Mouse (Mus musculus) hindbrain, embryonic 10.5 days (tissue): ENCODE measurements around the gene Pik3r5. TPM values are rescaled to one million over a fixed set of nuclear protein-coding genes. Genes with fewer than 3 reads are reported as not detected.

Experiments used
- DNase-seq: peaks from one replicate; pipeline ENCODE4 v3.0.0-alpha.2; 2017; ENCODE audit warnings: low spot score
- H3K27ac ChIP-seq: fragments of 300-500 bp; sonication (generic); 2 replicates; pipeline ENCODE4 v1.5.1; 2016; ENCODE audit warnings: mild to moderate bottlenecking, moderate library complexity
- H3K27me3 ChIP-seq: fragments of 300-500 bp; sonication (generic); 2 replicates; pipeline ENCODE4 v1.6.1; 2016; ENCODE audit warnings: mild to moderate bottlenecking; ENCODE audit not compliant: poor library complexity, insufficient read depth, severe bottlenecking
- H3K36me3 ChIP-seq: fragments of 300-500 bp; sonication (generic); 2 replicates; pipeline ENCODE4 v1.6.1; 2016; ENCODE audit warnings: mild to moderate bottlenecking, moderate library complexity
- H3K4me1 ChIP-seq: fragments of 300-500 bp; sonication (generic); replicated peaks from 2 replicates; pipeline ENCODE4 v1.6.1; 2016; ENCODE audit warnings: mild to moderate bottlenecking
- H3K4me3 ChIP-seq: fragments of 300-500 bp; sonication (generic); 2 replicates; pipeline ENCODE4 v1.5.1; 2016; ENCODE audit warnings: mild to moderate bottlenecking, moderate library complexity
- H3K9me3 ChIP-seq: fragments of 300-500 bp; sonication (generic); 2 replicates; pipeline ENCODE4 v1.6.1; 2016; ENCODE audit warnings: mild to moderate bottlenecking, moderate library complexity
- WGBS: fragments of 180-500 bp; shearing (Covaris S2); methylation state at CpG from one replicate; pipeline ENCODE4 v1.1.7; 2016; 5-methylcytosine and 5-hydroxymethylcytosine counted together
- polyA plus RNA-seq: library from polyadenylated mRNA; unstranded; fragments of >200 nt; fragmentation: Nextera tagmentation; extraction: Ambion mirVana; gene quantifications from 2 replicates; pipeline ENCODE4 v1.2.1, GENCODE M21; 2016

Pik3r5 gene
- polyA plus RNA-seq, 1 experiment from 2014 or later = 0.88 TPM

DNA sequence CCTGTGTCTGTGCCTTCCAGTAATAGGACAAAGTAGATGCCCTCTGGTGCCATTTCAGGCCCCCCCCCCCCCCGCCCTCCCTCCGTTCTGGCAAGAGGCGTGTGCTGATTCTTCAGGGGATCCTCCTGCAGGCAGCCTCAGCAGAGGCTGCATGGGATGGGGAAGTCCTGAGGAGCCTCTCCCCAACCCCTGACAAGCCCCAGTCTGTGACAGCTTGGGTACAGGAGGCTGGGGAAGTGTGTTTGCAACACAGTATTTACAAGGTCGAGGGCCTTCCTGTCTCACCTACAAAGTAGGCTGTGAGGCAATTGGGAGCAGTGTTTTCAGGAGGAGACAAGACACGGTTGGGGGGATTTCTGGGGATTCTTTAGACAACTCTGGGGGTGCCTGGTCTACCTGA lies 9.0 kb downstream of the Pik3r5 start:
- 73% methylated on average over 5 of the region's 5 CpGs for WGBS
- Histone ChIP-seq H3K27ac (no peak overlapping the region), H3K9me3 (no peaks in the 10 kb centered on the region), H3K4me1 (no peaks in the 10 kb centered on the region), H3K4me3 (no peak overlapping the region), H3K27me3 (no peaks in the 10 kb centered on the region), H3K36me3 (no peaks in the 10 kb centered on the region)
- no peak for DNase-seq

DNA sequence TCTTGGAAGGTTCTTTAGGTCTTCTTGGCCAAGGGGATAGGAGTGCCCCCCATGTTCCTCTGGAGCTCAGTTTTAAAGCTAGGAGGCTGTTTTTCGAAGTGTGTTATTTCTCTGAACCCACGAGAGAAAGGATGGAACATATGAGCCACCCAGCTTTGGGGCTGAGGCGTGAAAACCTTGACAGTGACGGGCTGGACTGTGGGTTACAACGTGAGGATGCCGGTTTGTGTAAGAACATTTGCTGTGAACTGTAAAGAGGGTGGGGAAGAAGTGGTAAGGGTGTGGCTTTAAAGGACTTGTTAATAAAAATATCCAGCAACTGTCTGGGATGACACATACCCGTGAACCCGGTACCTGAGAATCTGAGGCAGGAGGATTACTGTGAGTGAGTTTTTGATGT lies 10.4 kb downstream of the Pik3r5 start:
- Histone ChIP-seq H3K27me3 (no peaks in the 10 kb centered on the region), H3K36me3 (no peaks in the 10 kb centered on the region), H3K27ac (no peak overlapping the region), H3K4me3 (no peak overlapping the region), H3K4me1 (no peaks in the 10 kb centered on the region), H3K9me3 (no peaks in the 10 kb centered on the region)
- WGBS = 91% methylated on average over 8 of the region's 8 CpGs
- no peak for DNase-seq

DNA sequence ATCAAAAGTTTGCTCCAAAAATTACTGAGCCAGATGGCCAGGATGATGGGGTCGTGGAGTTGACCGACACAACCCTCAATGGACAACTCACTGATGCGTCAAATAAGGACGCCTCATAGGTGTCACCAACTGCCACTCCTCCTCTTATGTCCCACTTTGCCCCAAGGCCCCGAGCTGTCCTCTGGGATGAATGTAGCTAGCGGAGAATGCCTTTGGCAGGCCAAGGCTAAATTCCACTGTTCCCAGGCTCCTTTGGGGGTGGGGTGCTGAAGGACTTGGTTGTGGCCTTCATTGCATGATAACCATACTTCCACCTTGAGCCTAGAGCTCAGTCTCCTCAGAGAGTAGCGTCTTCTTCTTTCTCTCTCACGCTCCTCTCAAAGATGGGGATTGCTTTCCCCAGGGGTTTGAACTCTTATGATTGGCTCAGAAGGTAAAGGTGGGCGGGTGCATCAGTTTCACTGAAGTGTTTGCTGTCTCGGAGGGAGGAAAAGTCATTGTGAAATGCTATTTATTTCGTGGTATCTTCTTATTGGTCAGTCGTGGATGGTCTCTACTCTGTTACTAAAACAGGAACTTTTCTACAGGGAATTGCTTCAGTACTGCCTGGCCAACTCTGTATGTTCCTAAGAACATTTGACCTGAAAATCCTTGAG lies 11.2 kb downstream of the Pik3r5 start:
- WGBS = 78% methylated on average over 12 of the region's 12 CpGs
- Histone ChIP-seq H3K36me3 (no peaks in the 10 kb centered on the region), H3K27me3 (no peaks in the 10 kb centered on the region), H3K9me3 (no peaks in the 10 kb centered on the region), H3K27ac (no peak overlapping the region), H3K4me3 (no peak overlapping the region), H3K4me1 (no peaks in the 10 kb centered on the region)
- no peak for DNase-seq

DNA sequence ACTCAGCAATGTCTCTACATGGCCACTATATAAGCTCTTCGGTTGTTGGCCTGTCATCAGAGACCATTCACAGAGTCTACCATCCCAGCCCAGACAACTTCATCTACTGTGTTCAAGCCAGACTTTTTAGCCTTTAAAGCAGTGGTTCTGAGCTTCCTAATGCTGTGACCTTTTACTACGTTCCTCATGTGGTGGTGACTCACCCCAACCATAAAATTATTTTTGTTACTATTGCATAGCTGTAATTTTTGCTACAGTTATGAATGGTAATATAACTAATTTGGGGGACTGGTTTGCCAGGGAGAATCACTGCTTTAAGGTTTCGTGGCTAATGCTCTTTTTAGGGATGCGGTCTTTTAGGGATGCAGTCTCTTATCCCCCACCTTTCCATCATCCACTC lies 14.0 kb downstream of the Pik3r5 start:
- H3K36me3 ChIP-seq = no peaks in the 10 kb centered on the region
- H3K4me3 ChIP-seq = no peak overlapping the region
- peaks cover 6% of the 10 kb centered on the region for H3K4me1 ChIP-seq
- WGBS = 92% methylated on average over 4 of the region's 4 CpGs
- H3K27me3 ChIP-seq = no peaks in the 10 kb centered on the region
- no peak overlapping the region for H3K27ac ChIP-seq
- no peaks in the 10 kb centered on the region for H3K9me3 ChIP-seq
- DNase-seq = no peak

DNA sequence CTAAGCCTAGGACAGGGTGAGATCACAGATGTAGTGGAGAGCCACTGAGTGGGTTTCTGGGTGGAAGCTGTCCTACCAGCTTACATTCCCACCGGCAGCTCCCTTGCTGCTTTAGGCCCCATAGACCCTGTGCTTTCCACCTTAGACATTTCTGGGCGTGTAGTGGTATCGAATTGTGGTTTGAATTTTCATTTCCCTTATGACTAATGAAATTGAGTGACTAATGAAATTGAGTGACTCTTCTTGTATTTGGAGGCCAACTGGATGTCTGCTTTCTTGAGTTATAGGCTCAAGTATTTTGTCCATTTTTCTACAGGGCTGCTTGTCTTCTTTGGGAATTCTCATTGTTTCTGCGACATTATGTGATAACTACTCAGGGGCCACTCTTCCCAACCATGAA lies 14.6 kb downstream of the Pik3r5 start:
- DNase-seq = no peak
- peaks cover 13% of the 10 kb centered on the region for H3K4me1 ChIP-seq
- H3K9me3 ChIP-seq = no peaks in the 10 kb centered on the region
- no peaks in the 10 kb centered on the region for H3K27me3 ChIP-seq
- no peak overlapping the region for H3K27ac ChIP-seq
- H3K4me3 ChIP-seq = no peak overlapping the region
- no peaks in the 10 kb centered on the region for H3K36me3 ChIP-seq
- WGBS = 94% methylated on average over 4 of the region's 4 CpGs

DNA sequence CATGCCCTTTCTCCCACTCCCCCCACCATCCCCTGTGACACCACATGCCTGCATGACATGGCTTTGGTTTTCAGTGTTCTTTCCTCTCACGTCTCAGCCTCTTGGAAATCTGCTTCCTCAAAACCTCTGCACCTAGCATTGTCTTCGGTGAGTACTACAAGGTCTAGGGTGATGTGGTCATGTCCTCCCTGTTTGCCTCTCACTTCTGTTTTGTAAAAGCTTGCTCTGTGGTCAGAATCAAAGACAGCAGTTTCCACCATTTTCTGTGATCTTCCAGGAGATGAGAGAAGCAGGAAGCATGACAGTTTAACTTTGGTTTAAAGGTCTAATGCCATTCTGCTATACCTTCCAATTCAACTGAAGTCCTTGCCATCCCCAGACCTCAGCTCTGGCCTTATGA lies 15.3 kb downstream of the Pik3r5 start:
- H3K27me3 ChIP-seq = no peaks in the 10 kb centered on the region
- no peak overlapping the region for H3K4me3 ChIP-seq
- H3K4me1 ChIP-seq = peaks cover 18% of the 10 kb centered on the region
- H3K9me3 ChIP-seq = no peaks in the 10 kb centered on the region
- DNase-seq = no peak
- 95% methylated on average over 2 of the region's 2 CpGs for WGBS
- no peaks in the 10 kb centered on the region for H3K36me3 ChIP-seq
- no peak overlapping the region for H3K27ac ChIP-seq

DNA sequence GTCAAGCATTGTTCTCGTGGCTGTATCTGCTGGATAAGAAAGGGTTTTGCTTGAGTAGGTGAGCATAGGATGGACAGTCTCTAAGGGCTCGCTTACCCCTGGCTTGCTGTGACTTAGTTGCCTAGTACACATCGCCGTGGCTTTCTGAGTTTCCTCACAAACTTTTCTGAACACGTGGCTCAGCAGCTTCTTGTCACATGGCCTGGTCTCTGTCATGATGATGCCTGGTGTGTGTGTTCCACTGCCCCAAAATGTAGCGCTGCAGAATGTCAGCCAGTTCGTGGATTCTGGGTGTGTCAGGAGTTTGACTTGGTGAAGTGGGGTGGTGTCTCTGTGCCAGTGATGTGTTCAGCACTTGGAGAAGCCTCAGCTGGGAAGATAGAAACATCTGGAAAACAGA lies 16.4 kb downstream of the Pik3r5 start:
- Histone ChIP-seq H3K36me3 (no peaks in the 10 kb centered on the region), H3K9me3 (no peaks in the 10 kb centered on the region), H3K4me3 (no peak overlapping the region), H3K27ac (no peak overlapping the region), H3K4me1 (peaks cover 18% of the 10 kb centered on the region), H3K27me3 (no peaks in the 10 kb centered on the region)
- WGBS = 89% methylated on average over 7 of the region's 7 CpGs
- DNase-seq = no peak

DNA sequence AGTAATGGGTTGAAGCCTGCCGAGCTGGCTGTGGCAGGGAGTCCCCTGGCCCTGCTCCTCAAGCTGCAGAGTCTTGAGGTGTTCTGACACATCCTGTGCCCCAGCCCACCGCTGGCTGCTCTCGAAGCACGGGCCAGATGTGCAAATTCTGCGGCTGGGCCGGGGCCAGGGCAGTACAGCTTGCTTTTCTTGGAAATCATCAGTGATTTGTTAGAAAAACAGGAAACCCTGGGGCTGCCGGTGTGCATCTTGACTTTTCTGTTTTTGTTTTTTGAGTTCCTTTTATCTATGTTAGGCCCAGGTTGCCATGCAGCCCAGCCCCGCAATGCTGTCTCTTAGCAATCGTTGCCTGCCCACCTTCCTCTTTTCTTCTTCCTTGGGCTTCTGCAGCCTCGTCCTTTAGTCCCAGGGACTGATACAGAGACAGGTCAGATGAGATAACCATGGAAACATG lies 19.4 kb downstream of the Pik3r5 start:
- Histone ChIP-seq H3K4me3 (no peak overlapping the region), H3K27me3 (no peaks in the 10 kb centered on the region), H3K27ac (0 out of 2 replicates have a peak overlapping the region, but pooled peaks have one; percentile 8), H3K36me3 (no peaks in the 10 kb centered on the region), H3K4me1 (peaks cover 18% of the 10 kb centered on the region), H3K9me3 (no peaks in the 10 kb centered on the region)
- no peak for DNase-seq
- WGBS = 62% methylated on average over 10 of the region's 10 CpGs

DNA sequence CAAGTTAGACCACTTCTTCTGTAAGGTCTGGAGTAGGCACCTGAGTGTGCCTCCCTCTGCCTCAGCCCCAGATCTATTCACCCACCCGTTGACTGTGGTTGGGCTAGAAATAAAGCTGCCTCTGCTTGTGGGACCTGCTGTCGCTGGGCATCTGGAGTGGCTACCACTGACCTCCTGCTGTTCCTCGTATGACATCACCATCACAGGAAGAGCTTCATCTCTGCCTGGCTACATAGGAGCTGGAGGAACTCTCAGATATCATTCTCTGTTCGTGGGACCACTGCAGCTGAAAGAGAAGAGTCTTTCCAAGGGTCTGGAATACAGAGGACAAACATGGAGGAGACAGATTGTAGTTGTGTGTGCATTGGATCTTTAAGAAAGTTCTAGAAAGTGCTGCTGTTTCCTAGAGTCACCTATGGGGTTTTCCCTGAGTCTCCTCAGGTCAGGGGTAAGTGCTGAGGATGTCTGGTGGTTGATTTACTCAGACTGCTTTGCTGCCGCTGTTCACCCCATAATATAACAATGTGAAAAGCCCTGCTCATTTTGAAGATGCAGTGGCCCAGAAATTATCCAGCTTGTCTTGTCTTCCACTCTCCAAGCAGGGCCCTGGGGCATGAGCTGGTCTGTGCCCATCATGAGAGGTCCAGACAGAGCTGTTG lies 20.0 kb downstream of the Pik3r5 start:
- DNase-seq = no peak
- WGBS = 78% methylated on average over 5 of the region's 5 CpGs

DNA sequence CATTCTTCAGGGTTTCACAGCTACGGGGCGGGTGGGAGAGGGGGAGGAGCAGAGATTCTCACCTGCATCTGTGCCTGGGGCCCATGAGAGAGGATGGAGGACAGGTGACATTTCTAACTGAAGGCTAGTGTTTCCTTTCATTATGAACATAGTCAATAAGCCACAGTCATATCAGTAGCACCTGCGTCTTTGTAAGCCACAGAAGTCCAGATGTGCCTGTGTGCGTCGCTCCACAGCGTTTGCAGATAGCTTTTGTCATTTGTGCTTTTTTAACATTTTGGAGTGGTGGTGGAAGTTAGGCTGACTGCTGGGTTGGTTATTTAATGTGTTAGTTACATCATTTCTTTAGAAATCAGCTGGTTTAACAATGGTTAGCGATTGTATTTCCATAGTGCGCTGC lies 20.8 kb downstream of the Pik3r5 start:
- H3K9me3 ChIP-seq = no peaks in the 10 kb centered on the region
- WGBS = 92% methylated on average over 8 of the region's 8 CpGs
- H3K4me1 ChIP-seq = peaks cover 18% of the 10 kb centered on the region
- H3K27ac ChIP-seq = no peak overlapping the region
- no peak for DNase-seq
- H3K4me3 ChIP-seq = no peak overlapping the region
- H3K27me3 ChIP-seq = no peaks in the 10 kb centered on the region
- no peaks in the 10 kb centered on the region for H3K36me3 ChIP-seq

More for the DNA sequence above, 20.0 kb downstream of the Pik3r5 start:
- Histone ChIP-seq H3K27ac (no peak overlapping the region), H3K4me3 (no peak overlapping the region), H3K9me3 (no peaks in the 10 kb centered on the region), H3K4me1 (peaks cover 18% of the 10 kb centered on the region), H3K27me3 (no peaks in the 10 kb centered on the region), H3K36me3 (no peaks in the 10 kb centered on the region)

DNA sequence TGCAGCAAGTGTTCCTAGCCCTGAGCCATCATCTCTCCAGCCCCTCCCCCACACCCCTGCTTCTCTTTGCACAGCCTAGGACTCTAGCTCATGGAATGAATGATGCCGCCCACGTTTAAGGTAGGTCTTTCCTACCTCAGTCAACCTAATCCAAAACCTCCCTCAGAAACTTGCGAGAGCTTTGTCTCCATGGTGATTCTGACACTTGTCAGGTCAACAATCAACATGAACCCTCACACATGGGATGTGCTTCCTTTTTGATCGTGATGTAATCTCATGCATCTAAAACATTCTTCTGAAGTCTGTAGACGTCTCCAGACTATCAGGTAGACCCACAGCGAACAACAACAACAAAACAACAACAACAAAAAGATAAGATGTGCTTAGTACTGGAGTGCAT lies 21.4 kb downstream of the Pik3r5 start:
- no peak for DNase-seq
- Histone ChIP-seq H3K27me3 (no peaks in the 10 kb centered on the region), H3K4me3 (no peak overlapping the region), H3K4me1 (peaks cover 18% of the 10 kb centered on the region), H3K9me3 (no peaks in the 10 kb centered on the region), H3K36me3 (no peaks in the 10 kb centered on the region), H3K27ac (no peak overlapping the region)
- 79% methylated on average over 6 of the region's 6 CpGs for WGBS

DNA sequence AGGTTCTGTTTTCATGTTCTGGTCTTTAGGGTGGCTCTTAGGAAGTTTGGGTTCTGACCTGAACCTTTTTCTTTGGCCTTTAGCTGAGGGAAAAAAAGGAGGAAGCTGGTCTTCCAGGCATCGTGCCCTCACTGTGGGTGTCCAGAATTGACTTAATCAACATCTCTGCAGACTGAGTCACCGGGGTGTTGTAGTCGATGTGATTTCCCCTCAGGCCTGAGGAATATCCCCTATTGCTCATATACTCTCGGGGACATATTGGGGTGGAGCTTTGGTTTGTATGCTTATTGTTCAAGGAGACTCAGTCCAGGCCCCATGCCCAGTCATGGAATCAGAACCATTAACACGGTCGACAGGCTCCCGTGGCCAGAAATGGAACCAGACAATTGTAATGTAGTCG lies 26.2 kb downstream of the Pik3r5 start:
- Histone ChIP-seq H3K4me1 (no peaks in the 10 kb centered on the region), H3K9me3 (no peaks in the 10 kb centered on the region), H3K36me3 (no peaks in the 10 kb centered on the region), H3K4me3 (no peak overlapping the region), H3K27me3 (no peaks in the 10 kb centered on the region), H3K27ac (no peak overlapping the region)
- no peak for DNase-seq
- WGBS = 77% methylated on average over 8 of the region's 8 CpGs

DNA sequence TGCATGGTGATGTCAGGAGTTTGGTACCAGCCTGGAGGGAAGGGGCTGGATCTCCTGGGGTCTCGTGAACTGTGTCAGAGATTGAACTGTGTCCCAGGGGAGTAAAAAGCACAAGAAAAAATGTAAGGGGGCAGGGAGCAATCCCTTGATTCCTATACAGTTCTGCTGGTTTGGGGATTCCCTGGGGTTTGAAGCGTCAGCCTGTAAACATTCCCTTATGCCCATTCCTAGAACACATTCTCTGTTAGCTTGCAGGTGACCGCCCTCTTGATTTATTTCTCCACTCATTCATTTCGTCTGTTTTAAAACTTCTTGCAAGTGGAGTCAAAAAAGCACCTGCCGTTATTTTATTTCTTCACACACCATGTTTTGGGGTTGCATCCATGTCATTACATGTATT lies 27.1 kb downstream of the Pik3r5 start:
- H3K27me3 ChIP-seq = no peaks in the 10 kb centered on the region
- no peak for DNase-seq
- 79% methylated on average over 5 of the region's 5 CpGs for WGBS
- H3K4me3 ChIP-seq = no peak overlapping the region
- H3K9me3 ChIP-seq = no peaks in the 10 kb centered on the region
- no peaks in the 10 kb centered on the region for H3K4me1 ChIP-seq
- no peak overlapping the region for H3K27ac ChIP-seq
- H3K36me3 ChIP-seq = no peaks in the 10 kb centered on the region
